Mouse (Mus musculus) olfactory bulb, adult 2 months (tissue): Measurements from ENCODE around the gene Mypn.
A peak's percentile ranks its signal among the peaks of the same experiment; 100 is the strongest.

ENCODE experiments used
- CTCF ChIP-seq: fragments of 200-500 bp; IDR thresholded peaks from 2 replicates; pipeline ENCODE4 v1.5.1; 2012; ENCODE audit warnings: low read depth, mild to moderate bottlenecking, low read length, moderate library complexity; ENCODE audit not compliant: insufficient read depth
- POLR2A ChIP-seq: fragments of 200-500 bp; IDR thresholded peaks from 2 replicates; pipeline ENCODE4 v1.6.1; 2012; ENCODE audit warnings: mild to moderate bottlenecking, low read depth, low read length, moderate library complexity; ENCODE audit not compliant: insufficient read depth

DNA sequence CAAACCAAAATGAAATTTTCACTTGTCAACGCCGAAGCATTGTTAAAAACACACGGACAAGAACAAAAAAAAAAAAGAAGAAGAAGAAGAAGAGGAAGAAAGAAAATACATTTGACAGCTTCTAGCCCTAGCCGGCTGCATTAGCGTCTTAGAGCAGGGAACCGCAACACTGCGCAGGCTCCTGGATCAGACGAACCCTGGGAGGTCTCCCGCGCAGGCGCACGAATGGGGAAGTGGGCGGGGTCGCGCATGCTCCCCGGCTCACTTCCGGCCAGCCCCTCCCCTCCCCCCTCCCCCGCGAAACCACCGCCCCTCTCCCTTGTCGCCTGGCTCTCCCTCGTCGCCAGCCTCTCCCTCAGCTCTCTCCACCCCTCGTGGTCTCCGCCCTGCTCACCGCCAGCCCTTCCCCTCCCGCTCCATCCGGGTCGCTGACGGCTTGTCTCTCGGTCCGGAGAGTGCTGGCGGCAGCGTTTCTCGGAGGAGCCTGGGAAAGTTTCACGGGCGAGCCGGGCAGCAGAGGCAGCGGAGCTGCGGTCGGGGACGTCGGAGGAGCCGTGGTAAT, 39.8 kb upstream of the Mypn start, which contains the start of gene Herc4:
- TF ChIP-seq CTCF (no peak), POLR2A (peak; percentile 54)
